Mouse (Mus musculus) thymus, adult 2 months (tissue): ENCODE measurements around the gene Kcnk6.

Source experiments
- CTCF ChIP-seq: fragments of 200-500 bp; IDR thresholded peaks from 2 replicates; pipeline ENCODE4 v1.5.1; 2012; ENCODE audit warnings: mild to moderate bottlenecking, control low read depth, low read length, moderate library complexity, borderline replicate concordance; ENCODE audit not compliant: control insufficient read depth, poor library complexity, insufficient read depth; ENCODE audit errors: extremely low read depth
- POLR2A ChIP-seq: fragments of 200-500 bp; IDR thresholded peaks from 2 replicates; pipeline ENCODE4 v1.6.1; 2012; ENCODE audit warnings: mild to moderate bottlenecking, low read length, control low read depth, moderate library complexity; ENCODE audit not compliant: control insufficient read depth, poor library complexity, insufficient read depth; ENCODE audit errors: extremely low read depth

- TF ChIP-seq POLR2A (no peak), CTCF (no peak)
These were observed 27.7 kb upstream of the Kcnk6 start for GRCm38 (mm10) chr7:29259781-29260730.
